Mouse (Mus musculus) stomach, postnatal 0 days (tissue): ENCODE results near the gene Plxna4. TPM values are rescaled to one million over a fixed set of nuclear protein-coding genes. Genes with fewer than 3 reads are reported as not detected.

ENCODE experiments used
- ATAC-seq: fragments of 200-750 bp; cut with Nextera tagmentation; 2 replicates; pipeline ENCODE4 v1.8.0; 2017; ENCODE audit not compliant: low FRiP score, low TSS enrichment
- DNase-seq: peaks from one replicate; pipeline ENCODE4 v3.0.0-alpha.2; 2016; ENCODE audit warnings: low spot score
- H3K27ac ChIP-seq: fragments of 300-500 bp; sonication (generic); replicated peaks from 2 replicates; pipeline ENCODE4 v1.5.1; 2014; ENCODE audit warnings: mild to moderate bottlenecking, control low read depth
- H3K27me3 ChIP-seq: fragments of 300-500 bp; sonication (generic); 2 replicates; pipeline ENCODE4 v1.6.1; 2014; ENCODE audit warnings: low read length; ENCODE audit not compliant: control insufficient read depth, insufficient read depth
- H3K36me3 ChIP-seq: fragments of 300-500 bp; sonication (generic); 2 replicates; pipeline ENCODE4 v1.6.1; 2014; ENCODE audit warnings: low read length, mixed read lengths; ENCODE audit not compliant: control insufficient read depth, insufficient read depth
- H3K4me1 ChIP-seq: fragments of 300-500 bp; sonication (generic); replicated peaks from 2 replicates; pipeline ENCODE4 v1.6.1; 2014; ENCODE audit warnings: antibody characterized with exemption; ENCODE audit not compliant: control insufficient read depth, insufficient read depth
- H3K4me2 ChIP-seq: fragments of 300-500 bp; sonication (generic); replicated peaks from 2 replicates; pipeline ENCODE4 v1.6.1; 2014; ENCODE audit warnings: low read depth, mild to moderate bottlenecking, control low read depth, moderate library complexity
- H3K4me3 ChIP-seq: fragments of 300-500 bp; sonication (generic); 2 replicates; pipeline ENCODE4 v1.5.1; 2014; ENCODE audit warnings: low read depth, low read length, control low read depth
- H3K9ac ChIP-seq: fragments of 300-500 bp; sonication (generic); 2 replicates; pipeline ENCODE4 v1.6.1; 2014; ENCODE audit warnings: mild to moderate bottlenecking, low read length, control low read depth, mixed read lengths
- H3K9me3 ChIP-seq: fragments of 300-500 bp; sonication (generic); 2 replicates; pipeline ENCODE4 v1.6.1; 2016; ENCODE audit warnings: low read length; ENCODE audit not compliant: control insufficient read depth
- CTCF ChIP-seq: IDR thresholded peaks from 2 replicates; pipeline ENCODE4 v1.5.1; 2016; ENCODE audit warnings: antibody characterized with exemption, low read depth, mild to moderate bottlenecking, moderate library complexity
- EP300 ChIP-seq: optimal IDR thresholded peaks from 2 replicates; pipeline ENCODE3; 2016; ENCODE audit warnings: antibody characterized with exemption
- WGBS: fragments of 180-500 bp; shearing (Covaris S2); extraction: QIAGEN DNeasy Blood & Tissue Kit; methylation state at CpG from one replicate; pipeline ENCODE4 v1.1.7; 2014; 5-methylcytosine and 5-hydroxymethylcytosine counted together
- polyA plus RNA-seq: library from polyadenylated mRNA; unstranded; fragments of >200 nt; fragmentation: Nextera tagmentation; extraction: Ambion mirVana; gene quantifications from 2 replicates; pipeline ENCODE4 v1.2.1, GENCODE M21; 2015

The Plxna4 gene
- polyA plus RNA-seq, 1 experiment from 2014 or later: 1.1 TPM

DNA sequence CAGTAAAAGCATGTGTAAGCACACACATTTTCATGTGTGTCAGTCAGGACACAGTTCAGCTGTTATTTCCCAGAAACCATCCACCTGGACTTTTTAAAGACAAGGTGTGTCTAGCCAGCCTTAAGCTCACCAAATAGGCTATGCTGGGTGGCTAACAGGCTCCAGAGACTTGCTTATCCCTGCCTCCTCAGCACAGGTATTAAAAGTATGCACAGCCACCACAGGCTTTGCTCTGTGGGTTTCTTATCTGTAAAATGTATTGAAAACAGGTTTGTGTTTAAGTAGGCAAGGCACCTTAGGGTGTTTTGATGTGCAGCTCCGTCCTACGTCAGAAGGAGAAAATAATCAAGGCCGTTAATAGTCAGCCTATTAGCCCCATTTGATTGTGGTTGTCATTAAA lies 218.9 kb downstream of the Plxna4 start:
- Histone ChIP-seq H3K27me3 (no peaks in the 10 kb centered on the region), H3K4me1 (no peaks in the 10 kb centered on the region), H3K9me3 (no peaks in the 10 kb centered on the region), H3K9ac (no peak overlapping the region), H3K4me2 (no peak overlapping the region), H3K36me3 (no peaks in the 10 kb centered on the region), H3K4me3 (no peak overlapping the region), H3K27ac (no peak overlapping the region)
- WGBS: 69% methylated on average over 3 of the region's 3 CpGs
- DNase-seq (no peak), ATAC-seq (no peak)
- TF ChIP-seq CTCF (no peak), EP300 (no peak)

DNA sequence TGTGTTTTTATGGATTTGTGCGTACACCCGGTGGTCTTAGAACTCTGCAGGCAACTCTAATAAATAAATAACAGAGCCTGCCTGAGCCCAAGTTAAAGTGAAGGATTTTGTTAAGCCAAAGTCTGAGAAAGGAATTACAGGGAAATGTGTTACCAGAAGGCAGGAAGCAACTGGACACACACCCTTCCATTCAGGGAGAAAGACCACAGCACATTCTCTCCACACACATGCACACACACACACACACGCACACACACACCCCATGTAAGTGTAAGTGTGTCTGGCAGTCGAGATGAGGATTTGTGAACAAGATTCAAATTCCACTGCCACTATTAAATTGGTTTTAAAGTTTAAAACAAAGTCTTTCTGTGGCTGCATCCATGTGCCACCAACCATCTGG lies 219.6 kb downstream of the Plxna4 start:
- ATAC-seq (no peak), DNase-seq (no peak)
- no peaks in the 10 kb centered on the region for H3K4me1 ChIP-seq
- no peak overlapping the region for H3K27ac ChIP-seq
- no peak for TF ChIP-seq CTCF
- TF ChIP-seq EP300: no peak
- no peaks in the 10 kb centered on the region for H3K36me3 ChIP-seq
- no peak overlapping the region for H3K4me2 ChIP-seq
- H3K27me3 ChIP-seq: no peaks in the 10 kb centered on the region
- WGBS: 60% methylated on average over 4 of the region's 4 CpGs
- H3K9me3 ChIP-seq: no peaks in the 10 kb centered on the region
- no peak overlapping the region for H3K4me3 ChIP-seq
- no peak overlapping the region for H3K9ac ChIP-seq

DNA sequence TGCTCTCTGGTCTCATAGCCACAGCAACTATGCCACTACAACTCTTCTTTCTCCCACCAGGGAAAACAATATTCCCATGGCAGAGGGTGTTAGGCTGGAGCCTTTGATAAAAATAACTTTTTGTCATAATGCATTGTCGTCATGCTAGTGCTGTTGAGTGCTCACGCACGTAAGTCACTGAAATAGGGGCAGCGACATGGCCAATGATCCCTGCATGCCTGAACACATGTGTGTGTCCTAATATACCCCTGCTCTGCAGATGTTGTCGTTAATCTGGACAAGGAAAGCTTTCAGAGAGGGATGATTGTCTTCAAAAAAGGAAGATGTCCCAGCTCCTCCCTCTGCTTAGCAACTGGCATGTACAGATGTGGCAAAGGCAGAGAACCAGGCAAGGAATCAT lies 223.1 kb downstream of the Plxna4 start:
- H3K9me3 ChIP-seq: no peaks in the 10 kb centered on the region
- DNase-seq: no peak
- no peaks in the 10 kb centered on the region for H3K27me3 ChIP-seq
- WGBS: 88% methylated on average over 5 of the region's 5 CpGs
- no peak overlapping the region for H3K4me2 ChIP-seq
- H3K9ac ChIP-seq: no peak overlapping the region
- no peaks in the 10 kb centered on the region for H3K36me3 ChIP-seq
- H3K27ac ChIP-seq: no peak overlapping the region
- no peak for TF ChIP-seq CTCF
- ATAC-seq: no peak
- no peaks in the 10 kb centered on the region for H3K4me1 ChIP-seq
- H3K4me3 ChIP-seq: no peak overlapping the region

DNA sequence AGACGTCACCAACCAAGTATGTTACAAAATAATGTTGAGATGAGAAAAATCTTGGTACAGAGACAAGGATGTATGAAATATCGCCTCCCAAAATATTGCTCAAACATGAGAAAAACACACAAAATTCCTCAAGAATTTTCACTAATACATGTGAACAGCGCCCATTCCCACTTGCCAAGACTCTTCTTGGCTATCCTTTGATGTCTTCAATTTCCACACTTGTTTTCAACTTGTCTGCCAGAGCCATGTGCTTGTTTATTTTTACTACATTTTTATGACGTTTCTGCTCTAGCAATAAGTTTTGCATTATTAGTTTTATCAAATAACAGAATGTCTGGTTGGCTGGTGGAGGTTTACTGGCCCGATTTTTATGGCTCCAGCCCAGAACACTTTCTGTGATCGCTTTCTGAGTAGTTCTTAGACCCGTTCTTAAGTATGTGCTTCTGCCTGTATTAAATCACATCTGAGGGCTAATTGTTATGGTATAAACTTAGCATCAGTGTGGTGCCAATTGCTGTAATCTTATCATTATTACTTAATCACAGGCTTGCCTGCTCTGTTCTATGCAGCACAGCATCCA lies 224.4 kb downstream of the Plxna4 start:
- no peaks in the 10 kb centered on the region for H3K36me3 ChIP-seq
- no peak overlapping the region for H3K27ac ChIP-seq
- DNase-seq (no peak), ATAC-seq (no peak)
- no peaks in the 10 kb centered on the region for H3K27me3 ChIP-seq
- no peak overlapping the region for H3K4me3 ChIP-seq
- H3K9me3 ChIP-seq: no peaks in the 10 kb centered on the region
- H3K4me1 ChIP-seq: no peaks in the 10 kb centered on the region
- H3K4me2 ChIP-seq: no peak overlapping the region
- H3K9ac ChIP-seq: no peak overlapping the region
- TF ChIP-seq EP300: no peak
- TF ChIP-seq CTCF: no peak
- 70% methylated on average over 7 of the region's 7 CpGs for whole genome bisulfite sequencing

DNA sequence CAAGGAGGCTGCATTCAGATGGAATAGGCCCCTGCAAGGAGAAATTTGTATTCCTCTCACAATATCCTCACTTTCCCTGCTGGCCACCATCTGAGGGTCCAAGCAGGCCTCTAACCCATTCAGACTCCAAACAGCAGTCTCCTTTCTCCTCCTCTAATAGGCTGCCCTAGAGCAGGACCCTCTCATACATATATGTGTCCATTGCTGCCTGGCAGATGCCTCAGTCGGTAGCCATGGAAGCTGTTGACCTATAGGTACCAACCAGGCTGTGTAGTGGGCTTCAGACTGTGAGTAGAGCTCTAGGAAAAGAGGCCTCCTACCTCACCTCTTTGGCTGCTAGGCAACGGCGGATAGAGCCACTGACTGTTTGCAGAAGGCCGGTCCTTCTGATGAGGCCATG lies 225.6 kb downstream of the Plxna4 start:
- no peak overlapping the region for H3K27ac ChIP-seq
- ATAC-seq: no peak
- no peaks in the 10 kb centered on the region for H3K9me3 ChIP-seq
- TF ChIP-seq EP300 (no peak), CTCF (no peak)
- no peaks in the 10 kb centered on the region for H3K27me3 ChIP-seq
- H3K4me1 ChIP-seq: no peaks in the 10 kb centered on the region
- no peak overlapping the region for H3K4me2 ChIP-seq
- no peak overlapping the region for H3K9ac ChIP-seq
- no peaks in the 10 kb centered on the region for H3K36me3 ChIP-seq
- WGBS: 81% methylated on average over 4 of the region's 4 CpGs
- DNase-seq: no peak
- H3K4me3 ChIP-seq: no peak overlapping the region

DNA sequence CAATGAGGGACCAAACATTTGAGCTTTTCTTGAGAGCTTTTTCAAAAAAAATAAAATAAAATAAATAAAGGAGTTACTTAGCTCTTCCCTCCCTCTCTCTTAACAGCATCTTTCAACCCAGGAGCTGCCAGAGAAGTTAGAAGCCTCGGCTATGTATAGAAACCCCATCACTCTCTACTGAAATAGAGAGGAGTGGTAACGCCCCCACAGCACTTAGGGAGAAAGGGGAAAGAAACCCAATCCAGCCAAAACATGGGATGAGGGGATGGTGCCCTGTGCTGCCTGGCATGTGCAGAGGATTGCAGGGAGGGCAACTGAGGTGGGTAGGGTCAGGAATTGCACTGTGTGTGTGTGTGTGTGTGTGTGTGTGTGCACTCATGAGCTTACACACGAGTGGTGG lies 228.3 kb downstream of the Plxna4 start:
- ATAC-seq (no peak), DNase-seq (no peak)
- H3K4me2 ChIP-seq: no peak overlapping the region
- H3K9me3 ChIP-seq: no peaks in the 10 kb centered on the region
- H3K27ac ChIP-seq: no peak overlapping the region
- no peaks in the 10 kb centered on the region for H3K36me3 ChIP-seq
- H3K27me3 ChIP-seq: no peaks in the 10 kb centered on the region
- WGBS: 62% methylated on average over 3 of the region's 3 CpGs
- no peak for TF ChIP-seq CTCF
- no peak for TF ChIP-seq EP300
- no peaks in the 10 kb centered on the region for H3K4me1 ChIP-seq
- H3K9ac ChIP-seq: no peak overlapping the region
- no peak overlapping the region for H3K4me3 ChIP-seq
